Mouse (Mus musculus) neural tube, embryonic 10.5 days (tissue): ENCODE measurements at regions not wholly inside any gene's neighbourhood (a gene's known extent, or its start where the extent isn't known, plus 50 kb on each side); places are given as distances from the start of the nearest gene placed in this dataset.

Experiments used
- DNase-seq: peaks from one replicate; pipeline ENCODE4 v3.0.0-alpha.2; 2017; ENCODE audit warnings: low spot score; ENCODE audit errors: extremely low spot score

DNA sequence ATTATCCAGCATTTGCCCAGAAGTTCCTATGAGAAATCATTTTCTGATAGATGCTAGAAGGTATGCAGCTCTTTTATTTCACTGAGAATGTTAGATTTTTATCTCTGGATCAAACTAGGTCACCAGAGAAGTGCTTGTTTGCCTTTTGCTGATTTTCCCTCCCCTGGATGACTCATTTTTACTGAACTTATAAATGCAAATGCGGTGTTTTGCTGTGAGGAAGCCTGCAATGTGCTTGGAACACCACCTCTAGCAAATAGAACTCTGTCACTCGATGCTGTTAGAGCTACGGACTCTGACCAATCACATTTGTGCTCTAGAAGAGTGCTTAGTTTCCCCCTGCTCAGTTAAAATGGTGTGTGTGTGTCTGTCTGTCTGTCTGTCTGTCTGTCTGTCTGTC lies 257.2 kb downstream of the Fzd1 start:
- no peak for DNase-seq

- no peak for DNase-seq
Observed at GRCm38 (mm10) chr5:4499036-4499435, 258.8 kb downstream of the Fzd1 start.

DNA sequence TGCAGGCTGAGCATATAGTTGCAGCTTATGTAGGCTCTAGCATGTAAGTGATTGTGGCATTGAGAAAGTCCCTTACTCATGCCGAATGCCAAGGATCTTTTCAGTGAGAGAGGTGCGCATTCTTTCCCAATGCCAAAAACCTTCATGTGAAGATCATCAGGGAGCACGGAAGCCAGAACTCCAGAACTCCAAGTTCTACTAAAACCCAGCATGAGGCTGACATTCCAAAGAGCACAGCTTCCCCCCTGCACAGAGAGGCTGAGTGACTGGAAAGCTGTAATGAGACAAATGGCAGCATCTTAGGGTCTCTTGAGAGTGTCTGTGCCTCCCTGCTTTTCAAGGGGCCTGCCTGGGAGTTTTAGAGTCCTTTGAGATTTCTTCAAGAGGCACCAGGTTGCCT lies 259.4 kb downstream of the Fzd1 start:
- DNase-seq: no peak

- no peak for DNase-seq
Observed at GRCm38 (mm10) chr5:4496907-4497200, 261.0 kb downstream of the Fzd1 start.

GRCm38 (mm10) chr5:4496132-4496906 lies 261.5 kb downstream of the Fzd1 start:
- no peak for DNase-seq

GRCm38 (mm10) chr5:4495482-4495881 lies 262.4 kb downstream of the Fzd1 start:
- DNase-seq: no peak

- DNase-seq: no peak
Observed at GRCm38 (mm10) chr5:4486391-4487132, 271.3 kb downstream of the Fzd1 start.

DNA sequence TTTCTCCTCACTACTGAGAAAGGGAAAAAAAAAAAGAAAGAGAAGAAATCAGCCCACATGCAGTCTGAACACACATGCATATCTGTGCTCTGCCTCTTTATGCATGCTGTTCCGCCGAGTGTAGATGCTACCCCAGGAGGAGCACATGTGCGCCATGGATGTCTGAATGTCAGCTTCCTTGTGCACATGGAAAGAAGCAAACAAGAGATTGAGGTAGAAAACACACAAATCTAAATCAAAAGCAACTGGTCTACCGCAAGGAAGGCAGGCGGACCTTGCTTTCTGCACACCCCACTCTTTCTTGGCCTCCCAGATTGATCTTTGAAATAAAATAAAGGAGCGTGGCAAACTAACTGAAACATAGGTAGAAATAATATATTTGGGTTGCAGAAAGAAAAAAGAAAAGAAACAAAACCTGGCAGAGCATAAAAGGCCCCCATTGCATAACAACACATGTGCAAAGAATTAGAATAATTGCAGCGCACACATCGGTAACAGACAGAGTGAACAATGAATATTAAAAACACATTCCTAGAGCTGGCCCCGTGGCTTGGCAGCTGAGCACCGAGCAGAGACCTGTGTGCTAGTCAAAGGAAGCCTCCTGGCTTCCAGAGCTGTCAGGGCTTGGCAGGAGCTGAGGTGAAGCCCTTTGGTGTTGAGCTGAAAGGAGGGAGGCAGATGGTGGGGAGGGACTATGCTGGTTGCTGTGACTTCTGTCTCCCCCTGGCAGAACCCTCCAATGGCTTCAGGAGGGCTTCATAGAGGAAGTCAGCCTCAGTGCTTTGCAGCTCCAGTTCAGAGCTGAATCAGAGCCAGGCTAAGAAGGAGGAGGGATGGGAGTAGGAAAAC lies 272.1 kb downstream of the Fzd1 start:
- DNase-seq: peak; percentile 27

DNA sequence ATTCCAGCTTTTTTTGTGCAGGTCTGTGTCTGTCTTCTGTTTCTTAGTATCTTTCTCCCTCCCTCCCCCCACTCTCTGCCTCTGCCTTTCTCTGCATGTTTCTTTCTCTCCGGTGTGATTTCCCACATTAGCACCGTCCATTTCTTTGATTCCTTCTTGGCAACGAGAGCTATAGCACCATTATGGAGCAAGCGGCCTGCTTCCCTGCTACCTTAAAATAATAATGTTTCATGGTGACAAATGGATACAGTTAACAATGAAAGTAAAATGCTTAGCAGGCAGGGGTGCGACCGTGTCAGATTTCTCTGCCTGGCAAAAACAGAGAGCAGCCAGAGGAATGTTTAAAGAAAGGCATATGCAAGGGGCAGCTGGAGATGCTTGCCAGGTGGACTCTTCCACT lies 273.1 kb downstream of the Fzd1 start:
- DNase-seq: peak; percentile 25

DNA sequence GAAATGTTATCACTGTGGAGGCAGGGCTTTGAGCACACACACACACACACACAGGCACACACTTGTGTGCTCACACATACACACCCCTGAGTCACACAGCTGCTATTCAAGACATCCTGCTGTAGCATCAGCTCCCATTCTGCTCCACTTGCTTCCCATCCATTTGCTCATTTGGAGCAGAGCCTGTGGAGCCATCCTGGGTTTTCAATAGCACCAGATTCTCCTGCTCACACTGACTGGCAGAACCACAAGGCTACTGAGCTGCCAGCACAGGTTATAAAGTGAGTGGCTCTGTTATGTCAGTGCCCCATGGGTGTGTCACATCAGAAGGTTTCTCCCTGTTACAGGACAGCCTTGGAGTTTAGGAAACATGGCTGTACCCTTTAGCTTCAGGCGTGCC lies 273.7 kb downstream of the Fzd1 start:
- DNase-seq: no peak

DNA sequence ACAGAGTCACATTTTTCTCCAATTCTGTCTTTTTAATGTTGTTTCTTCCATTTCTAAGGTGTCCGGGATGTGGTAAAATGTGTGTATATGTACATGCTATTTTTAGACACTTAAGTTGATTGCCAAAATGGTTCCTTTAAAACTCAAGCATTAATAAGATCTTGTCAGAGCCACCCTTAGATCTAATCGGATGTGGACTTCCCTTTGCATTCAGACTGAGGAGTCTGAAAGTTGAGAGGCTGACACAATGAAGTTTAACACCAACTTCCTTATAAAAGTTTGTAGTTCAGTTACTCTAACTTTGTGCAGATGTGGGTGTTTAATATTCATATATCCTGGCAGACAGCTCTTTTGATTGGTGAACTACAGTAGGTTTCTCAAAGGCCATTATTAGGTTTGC lies 282.1 kb downstream of the Mterf1b start:
- DNase-seq: no peak
